Mouse (Mus musculus) G1E (cell line): ENCODE measurements around the gene Bmx.

Source experiments
- CTCF ChIP-seq: IDR thresholded peaks from 2 replicates; pipeline ENCODE4 v1.5.1; 2012; ENCODE audit warnings: low read depth, low read length, inconsistent platforms, mixed read lengths
- GATA1 ChIP-seq: IDR thresholded peaks from 2 replicates; pipeline ENCODE4 v1.6.1; 2012; ENCODE audit warnings: borderline replicate concordance, low read length, inconsistent platforms, mixed read lengths
- GATA2 ChIP-seq: IDR thresholded peaks from 2 replicates; pipeline ENCODE4 v1.6.1; 2012; ENCODE audit warnings: low read depth, low read length, inconsistent platforms, borderline replicate concordance
- POLR2AphosphoS5 ChIP-seq: IDR thresholded peaks from 2 replicates; pipeline ENCODE4 v1.6.1; 2012; ENCODE audit warnings: low read depth, low read length, inconsistent platforms; ENCODE audit not compliant: insufficient replicate concordance
- TAL1 ChIP-seq: conservative IDR thresholded peaks from 2 replicates; pipeline ENCODE4 v1.6.1; 2012; ENCODE audit warnings: low read depth, low read length, inconsistent platforms, mixed read lengths

GRCm38 (mm10) chrX:164233380-164233779, 24.6 kb downstream of the Bmx start:
- TF ChIP-seq CTCF = no peak
- no peak for TF ChIP-seq GATA1
- no peak for TF ChIP-seq POLR2AphosphoS5
- TF ChIP-seq GATA2 = no peak
- no peak for TF ChIP-seq TAL1
